Mouse (Mus musculus) embryonic facial prominence, embryonic 15.5 days (tissue): ENCODE measurements around the gene Pmel. TPM values are rescaled to one million over a fixed set of nuclear protein-coding genes. Genes with fewer than 3 reads are reported as not detected.

Experiments used
- ATAC-seq: fragments of 200-750 bp; cut with Nextera tagmentation; 2 replicates; pipeline ENCODE4 v1.8.0; 2017; ENCODE audit warnings: low read depth, moderate TSS enrichment; ENCODE audit not compliant: insufficient number of reproducible peaks, low FRiP score, low TSS enrichment
- H3K27ac ChIP-seq: fragments of 300-500 bp; sonication (generic); replicated peaks from 2 replicates; pipeline ENCODE4 v1.5.1; 2015; ENCODE audit warnings: mild to moderate bottlenecking, inconsistent platforms
- H3K27me3 ChIP-seq: fragments of 300-500 bp; sonication (generic); 2 replicates; pipeline ENCODE4 v1.6.1; 2015; ENCODE audit warnings: inconsistent platforms
- H3K36me3 ChIP-seq: fragments of 300-500 bp; sonication (generic); 2 replicates; pipeline ENCODE4 v1.6.1; 2015; ENCODE audit warnings: mild to moderate bottlenecking, inconsistent platforms
- H3K4me1 ChIP-seq: fragments of 300-500 bp; sonication (generic); 2 replicates; pipeline ENCODE4 v1.6.1; 2015; ENCODE audit warnings: inconsistent platforms
- H3K4me2 ChIP-seq: fragments of 300-500 bp; sonication (generic); replicated peaks from 2 replicates; pipeline ENCODE4 v1.6.1; 2015; ENCODE audit warnings: mild to moderate bottlenecking, inconsistent platforms
- H3K4me3 ChIP-seq: fragments of 300-500 bp; sonication (generic); replicated peaks from 2 replicates; pipeline ENCODE4 v1.5.1; 2015; ENCODE audit warnings: mild to moderate bottlenecking, inconsistent platforms
- H3K9ac ChIP-seq: fragments of 300-500 bp; sonication (generic); 2 replicates; pipeline ENCODE4 v1.6.1; 2015; ENCODE audit warnings: inconsistent platforms
- H3K9me3 ChIP-seq: fragments of 300-500 bp; sonication (generic); replicated peaks from 2 replicates; pipeline ENCODE4 v1.6.1; 2016; ENCODE audit warnings: inconsistent platforms
- WGBS: fragments of 180-500 bp; shearing (Covaris S2); methylation state at CpG from one replicate; pipeline ENCODE4 v1.1.7; 2015; 5-methylcytosine and 5-hydroxymethylcytosine counted together
- polyA plus RNA-seq: library from polyadenylated mRNA; unstranded; fragments of >200 nt; fragmentation: Nextera tagmentation; extraction: Ambion mirVana; gene quantifications from 2 replicates; pipeline ENCODE4 v1.2.1, GENCODE M21; 2015

The Pmel gene
- polyA plus RNA-seq, 1 experiment from 2014 or later: 27.2 TPM

DNA sequence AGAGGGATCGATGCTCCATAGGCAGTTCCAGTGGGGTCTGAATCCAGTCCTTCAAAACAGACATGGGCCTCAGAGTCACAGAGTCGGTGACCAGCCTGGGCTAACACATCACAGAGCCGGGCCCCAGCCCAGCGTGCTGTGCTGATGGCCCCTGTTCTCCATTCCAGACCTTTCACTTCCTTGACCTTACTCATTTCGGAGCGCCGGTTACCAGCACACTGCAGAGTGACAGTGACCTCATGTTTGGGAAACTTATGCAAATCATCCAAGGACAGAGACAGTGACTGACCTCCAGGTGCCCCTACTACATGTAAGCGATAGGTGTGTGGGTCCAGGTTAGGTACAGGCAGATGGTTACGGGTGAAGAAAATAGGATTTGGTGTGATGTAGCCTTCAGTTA, 32.8 kb upstream of the Pmel start:
- Histone ChIP-seq H3K4me3 (no peak overlapping the region), H3K9ac (no peak overlapping the region), H3K4me2 (no peak overlapping the region), H3K27me3 (no peaks in the 10 kb centered on the region), H3K27ac (no peak overlapping the region), H3K4me1 (peaks cover 16% of the 10 kb centered on the region), H3K36me3 (peaks cover 14% of the 10 kb centered on the region; the same call in 1 of the 2 replicates), H3K9me3 (no peaks in the 10 kb centered on the region)
- 91% methylated on average over 9 of the region's 9 CpGs for WGBS
- no peak for ATAC-seq

DNA sequence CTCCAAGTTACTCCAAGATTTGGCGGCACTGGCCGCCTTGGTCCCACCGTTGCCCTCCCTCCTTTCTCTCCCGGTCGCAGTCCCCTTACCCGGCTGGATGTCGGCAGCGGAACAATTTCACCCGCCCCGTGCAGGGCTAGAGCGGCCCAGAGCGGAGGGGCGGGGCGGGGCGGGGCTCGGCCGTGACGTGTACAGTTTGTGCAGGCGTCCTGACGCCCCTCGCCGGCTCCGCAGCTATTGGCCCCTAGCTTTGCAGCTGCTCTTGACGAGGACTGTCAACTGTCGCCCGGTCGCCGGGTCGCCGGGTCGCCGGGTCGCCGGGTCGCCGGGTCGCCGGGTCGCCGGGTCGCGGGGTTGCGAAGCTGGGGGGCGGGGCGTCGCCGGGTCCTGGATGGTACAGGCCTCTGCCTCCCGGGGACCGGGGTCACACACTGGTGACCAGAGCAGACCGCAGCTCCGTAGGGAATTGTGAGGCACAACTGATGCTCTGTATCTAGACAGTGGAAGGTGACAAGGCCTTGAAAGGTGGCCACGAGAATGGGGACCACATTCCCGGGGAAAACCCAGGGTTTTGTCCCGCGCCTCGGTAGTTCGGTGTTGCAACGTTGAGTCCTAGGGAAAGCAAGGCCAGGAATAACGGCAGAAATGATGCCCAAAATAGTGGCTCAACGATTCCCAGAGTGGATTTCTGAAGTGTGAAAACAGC, 30.1 kb upstream of the Pmel start, which contains the start of gene Suox:
Gene Suox, minus strand, starts transcription at position 311 of the 706 bp plus-strand sequence.
- peaks cover 14% of the 10 kb centered on the region; the same call in 1 of the 2 replicates for H3K36me3 ChIP-seq
- peak within 1 kb of the TSS; percentile 81 for H3K4me2 ChIP-seq
- peak within 1 kb of the TSS; percentile 58 for H3K27ac ChIP-seq
- WGBS: 1% methylated on average over 60 of the region's 60 CpGs
- H3K9me3 ChIP-seq: no peaks in the 10 kb centered on the region
- H3K9ac ChIP-seq: peak within 1 kb of the TSS; percentile 37
- peak within 1 kb of the TSS; percentile 64 for H3K4me3 ChIP-seq
- peaks cover 11% of the 10 kb centered on the region for H3K4me1 ChIP-seq
- peak; percentile 93 for ATAC-seq
- H3K27me3 ChIP-seq: no peaks in the 10 kb centered on the region

DNA sequence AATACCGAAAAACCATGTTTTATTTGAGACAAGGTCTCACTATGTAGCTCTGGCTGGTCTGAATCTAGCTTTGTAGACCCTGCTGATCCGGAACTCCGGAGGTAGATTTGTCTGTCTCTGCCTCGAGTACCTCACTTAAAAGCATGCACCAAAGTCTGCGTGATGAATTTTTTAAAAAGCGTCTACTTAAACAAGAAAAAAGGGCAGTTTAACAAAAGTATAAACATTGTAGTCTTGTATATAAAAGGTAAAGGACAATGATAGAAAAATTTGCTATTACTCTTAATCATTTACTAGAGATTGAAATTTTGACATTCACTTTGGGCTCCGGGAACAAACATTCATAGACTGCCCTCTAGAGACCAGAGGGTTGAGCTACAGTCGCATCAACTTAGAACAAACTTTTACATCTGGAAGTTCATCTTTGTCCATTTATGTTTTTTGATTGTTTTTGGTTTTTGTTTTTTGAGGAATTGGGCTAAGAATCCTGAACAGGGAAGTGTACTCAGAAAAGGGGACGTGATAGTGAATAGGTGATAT, 29.5 kb upstream of the Pmel start:
- peaks cover 11% of the 10 kb centered on the region for H3K4me1 ChIP-seq
- peaks cover 19% of the 10 kb centered on the region for H3K36me3 ChIP-seq
- H3K9ac ChIP-seq: peak overlapping the region; percentile 37; the same call in 1 of the 2 replicates
- no peaks in the 10 kb centered on the region for H3K9me3 ChIP-seq
- ATAC-seq: no peak
- no peaks in the 10 kb centered on the region for H3K27me3 ChIP-seq
- peak overlapping the region; percentile 64 for H3K4me3 ChIP-seq
- H3K4me2 ChIP-seq: peak overlapping the region; percentile 81
- peak overlapping the region; percentile 58 for H3K27ac ChIP-seq
- WGBS: under 1% methylated on average over 9 of the region's 9 CpGs

DNA sequence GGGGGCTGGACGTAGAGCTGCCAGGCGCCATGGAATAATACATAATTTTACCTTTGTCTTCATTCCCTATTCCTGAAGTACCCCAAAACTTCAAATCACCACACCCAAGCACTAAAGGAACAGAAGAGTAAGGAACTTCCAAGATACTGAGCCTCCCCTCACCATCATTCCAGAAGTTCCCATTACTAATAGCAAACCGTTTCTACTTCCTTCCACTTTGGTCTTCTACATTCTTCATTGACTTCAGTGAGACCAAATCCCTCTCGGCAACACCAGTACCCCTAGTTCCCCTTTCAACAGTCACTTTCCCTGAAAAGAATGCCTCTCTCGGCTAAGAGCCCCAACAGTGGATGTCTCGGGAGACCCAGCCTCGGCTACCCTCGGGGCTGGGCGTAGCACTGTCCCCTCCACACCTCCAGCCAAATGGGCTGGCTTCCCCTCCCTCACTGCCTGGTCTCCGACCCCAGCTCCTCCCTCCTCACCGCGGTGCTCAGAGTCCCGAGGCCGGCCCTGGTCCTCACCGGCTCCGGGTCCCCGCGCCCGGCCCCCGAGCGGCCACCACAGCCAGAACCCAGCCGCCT, 8.5 kb upstream of the Pmel start:
- H3K27me3 ChIP-seq: no peaks in the 10 kb centered on the region
- ATAC-seq: no peak
- H3K4me1 ChIP-seq: peaks cover 12% of the 10 kb centered on the region; the same call in 1 of the 2 replicates
- H3K36me3 ChIP-seq: peaks cover 27% of the 10 kb centered on the region
- peak overlapping the region; percentile 86 for H3K9ac ChIP-seq
- under 1% methylated on average over 22 of the region's 22 CpGs for WGBS
- H3K27ac ChIP-seq: peak overlapping the region; percentile 98
- peak overlapping the region; percentile 95 for H3K4me3 ChIP-seq
- H3K4me2 ChIP-seq: peak overlapping the region; percentile 57
- H3K9me3 ChIP-seq: no peaks in the 10 kb centered on the region

DNA sequence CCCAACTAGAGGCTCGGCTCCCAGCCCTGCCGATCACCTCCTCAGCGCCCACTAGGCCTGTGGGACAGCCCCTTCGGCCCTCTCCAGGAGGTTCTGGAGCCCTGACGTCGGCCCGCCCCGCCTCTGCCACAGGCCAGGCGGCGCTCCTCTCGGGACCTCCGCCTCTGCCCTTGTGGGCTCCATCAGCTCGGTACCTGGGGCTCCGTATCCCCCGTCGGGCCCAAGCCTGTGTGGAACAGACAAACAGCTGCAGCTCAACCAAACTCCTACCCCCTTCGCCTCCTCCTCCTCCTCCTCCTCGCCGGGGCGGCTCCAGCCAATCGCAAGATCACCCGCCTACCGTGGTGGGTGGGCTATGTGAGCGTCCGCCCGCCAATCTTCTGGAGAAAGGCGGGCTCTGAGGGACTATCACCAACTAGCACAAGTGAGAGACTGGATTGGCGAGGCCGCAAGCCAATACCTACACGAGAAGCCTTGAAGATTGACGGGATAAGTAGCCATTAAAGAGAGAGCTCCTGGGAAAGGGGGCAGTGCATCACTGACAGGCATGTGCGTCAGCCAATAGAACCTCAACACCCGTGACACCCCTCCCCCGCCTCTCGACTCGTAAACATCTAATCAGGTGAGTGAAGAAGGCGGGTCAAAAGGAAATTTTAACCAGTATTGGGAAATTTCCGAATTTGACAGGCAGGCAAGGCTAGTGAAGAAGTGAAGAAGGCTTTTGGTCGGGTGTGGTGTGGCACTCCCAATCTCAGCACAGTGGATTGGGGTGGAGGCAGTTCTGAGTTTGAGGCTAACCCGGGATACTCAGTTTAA, 7.8 kb upstream of the Pmel start, which contains the start of gene Rab5b:
Gene Rab5b, minus strand, starts transcription at position 273 of the 816 bp plus-strand sequence.
- H3K4me2 ChIP-seq: peak within 1 kb of the TSS; percentile 69
- H3K4me3 ChIP-seq: peak within 1 kb of the TSS; percentile 95
- H3K36me3 ChIP-seq: peaks cover 34% of the 10 kb centered on the region
- H3K4me1 ChIP-seq: peaks cover 12% of the 10 kb centered on the region; the same call in 1 of the 2 replicates
- peak within 1 kb of the TSS; percentile 86 for H3K9ac ChIP-seq
- ATAC-seq: peak; percentile 99
- peak within 1 kb of the TSS; percentile 98 for H3K27ac ChIP-seq
- no peaks in the 10 kb centered on the region for H3K27me3 ChIP-seq
- 1% methylated on average over 40 of the region's 40 CpGs for WGBS
- H3K9me3 ChIP-seq: no peaks in the 10 kb centered on the region

DNA sequence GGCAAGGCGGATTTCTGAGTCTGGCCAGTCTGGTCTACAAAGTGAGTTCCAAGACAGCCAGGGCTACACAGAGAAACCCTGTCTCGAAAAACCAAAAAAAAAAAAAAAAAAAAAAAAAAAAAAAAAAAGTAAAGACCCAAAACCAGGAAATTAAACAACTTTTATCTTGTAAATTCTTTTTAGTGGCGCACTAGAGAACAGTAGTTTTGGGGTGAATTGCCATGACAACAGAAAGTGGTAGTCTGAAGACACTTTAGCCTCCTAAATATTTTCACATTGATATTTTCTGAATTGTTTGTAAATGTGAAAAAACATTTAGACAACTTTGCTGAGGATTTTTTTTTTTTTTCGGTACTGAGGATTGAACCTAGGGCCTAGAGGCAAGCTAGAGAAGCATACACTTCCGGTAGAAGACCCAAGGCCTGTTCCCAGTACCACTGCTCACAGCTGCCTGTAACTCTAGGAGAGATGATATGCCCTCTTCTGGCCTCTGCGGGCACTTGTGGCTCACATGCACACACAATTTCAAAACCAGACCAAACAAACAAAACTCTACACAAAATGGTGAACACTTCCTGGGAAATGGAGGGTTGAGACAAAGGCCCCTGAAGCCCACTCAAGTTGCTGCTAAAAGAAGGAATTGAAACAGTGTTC, 6.8 kb upstream of the Pmel start:
- Histone ChIP-seq H3K27me3 (no peaks in the 10 kb centered on the region), H3K9ac (no peak overlapping the region), H3K4me2 (peak overlapping the region; percentile 69), H3K36me3 (peaks cover 41% of the 10 kb centered on the region), H3K4me3 (peak overlapping the region; percentile 95), H3K9me3 (no peaks in the 10 kb centered on the region), H3K4me1 (peaks cover 13% of the 10 kb centered on the region; the same call in 1 of the 2 replicates), H3K27ac (peak overlapping the region; percentile 82)
- no peak for ATAC-seq
- WGBS: 79% methylated on average over 6 of the region's 6 CpGs

DNA sequence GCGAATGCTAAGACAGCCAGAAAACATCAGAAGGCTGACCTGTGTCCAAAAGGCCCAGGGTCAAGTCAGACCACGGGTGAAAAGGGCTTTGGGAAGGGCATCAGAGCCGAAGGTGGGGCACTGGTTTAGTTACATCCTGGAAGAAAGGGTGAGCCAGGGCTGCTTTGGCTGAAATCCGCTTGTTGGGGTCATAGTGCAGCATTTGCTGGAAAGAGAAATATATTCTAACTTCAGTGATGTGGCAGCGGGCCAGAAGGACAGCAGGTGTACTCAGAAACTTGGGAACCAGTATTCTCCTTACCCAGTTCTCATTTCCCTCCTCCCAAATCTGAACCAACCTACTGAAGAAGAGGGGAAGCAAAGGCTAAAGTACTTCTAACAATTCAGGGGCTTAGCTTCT, 5.0 kb upstream of the Pmel start:
- H3K27me3 ChIP-seq: no peaks in the 10 kb centered on the region
- H3K4me1 ChIP-seq: peaks cover 31% of the 10 kb centered on the region
- H3K4me3 ChIP-seq: no peak overlapping the region
- WGBS: 81% methylated on average over 5 of the region's 5 CpGs
- no peak overlapping the region for H3K9ac ChIP-seq
- H3K36me3 ChIP-seq: peaks cover 50% of the 10 kb centered on the region
- H3K9me3 ChIP-seq: no peaks in the 10 kb centered on the region
- ATAC-seq: no peak
- H3K27ac ChIP-seq: no peak overlapping the region
- no peak overlapping the region for H3K4me2 ChIP-seq

DNA sequence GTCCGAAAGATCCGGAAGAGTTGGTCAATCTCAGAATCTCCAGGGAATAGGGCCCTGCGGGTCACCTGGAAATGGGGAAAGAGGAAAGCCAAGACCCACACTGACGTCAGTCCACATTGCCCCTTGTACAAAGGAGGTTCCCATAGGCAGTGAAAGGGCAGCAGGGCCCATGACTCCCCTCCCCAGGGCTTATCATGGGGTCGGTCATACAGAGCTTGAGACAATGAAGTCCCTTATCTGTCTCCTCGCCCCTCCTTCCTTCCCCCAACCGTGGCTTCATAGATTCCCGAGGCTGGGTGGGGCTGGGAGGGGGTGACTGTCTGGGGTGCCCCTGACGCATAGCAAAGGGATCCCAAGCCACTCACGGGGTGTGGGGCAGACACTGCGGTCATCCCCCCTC, 4.4 kb upstream of the Pmel start:
- H3K4me3 ChIP-seq: no peak overlapping the region
- ATAC-seq: no peak
- H3K4me1 ChIP-seq: peaks cover 30% of the 10 kb centered on the region
- no peak overlapping the region for H3K27ac ChIP-seq
- H3K27me3 ChIP-seq: no peaks in the 10 kb centered on the region
- 68% methylated on average over 11 of the region's 11 CpGs for WGBS
- H3K36me3 ChIP-seq: peaks cover 50% of the 10 kb centered on the region
- H3K9ac ChIP-seq: no peak overlapping the region
- H3K9me3 ChIP-seq: no peaks in the 10 kb centered on the region
- no peak overlapping the region for H3K4me2 ChIP-seq

DNA sequence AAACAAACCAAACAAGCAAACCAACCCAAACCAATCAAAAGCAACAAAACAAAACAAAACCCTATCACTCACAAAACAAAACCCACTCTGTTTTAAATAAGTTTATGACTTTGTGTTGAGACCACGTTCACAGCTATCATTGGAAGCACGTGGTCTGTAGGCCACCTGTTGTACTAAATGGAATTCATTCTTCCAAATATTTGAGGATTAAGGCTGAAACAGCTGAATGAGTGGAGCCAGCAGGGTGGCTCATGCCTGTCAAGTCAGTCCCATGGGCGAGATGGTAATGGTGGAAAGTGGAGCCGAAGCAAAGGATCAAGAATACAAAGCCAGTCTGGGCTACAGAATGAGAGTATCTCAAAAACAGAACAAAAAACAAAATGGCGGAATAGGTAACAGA, 3.3 kb upstream of the Pmel start:
- Histone ChIP-seq H3K9ac (no peak overlapping the region), H3K4me3 (no peak overlapping the region), H3K4me2 (no peak overlapping the region), H3K27me3 (no peaks in the 10 kb centered on the region), H3K4me1 (peaks cover 29% of the 10 kb centered on the region), H3K27ac (no peak overlapping the region), H3K9me3 (no peaks in the 10 kb centered on the region), H3K36me3 (peaks cover 50% of the 10 kb centered on the region)
- 78% methylated on average over 5 of the region's 5 CpGs for WGBS
- ATAC-seq: no peak

DNA sequence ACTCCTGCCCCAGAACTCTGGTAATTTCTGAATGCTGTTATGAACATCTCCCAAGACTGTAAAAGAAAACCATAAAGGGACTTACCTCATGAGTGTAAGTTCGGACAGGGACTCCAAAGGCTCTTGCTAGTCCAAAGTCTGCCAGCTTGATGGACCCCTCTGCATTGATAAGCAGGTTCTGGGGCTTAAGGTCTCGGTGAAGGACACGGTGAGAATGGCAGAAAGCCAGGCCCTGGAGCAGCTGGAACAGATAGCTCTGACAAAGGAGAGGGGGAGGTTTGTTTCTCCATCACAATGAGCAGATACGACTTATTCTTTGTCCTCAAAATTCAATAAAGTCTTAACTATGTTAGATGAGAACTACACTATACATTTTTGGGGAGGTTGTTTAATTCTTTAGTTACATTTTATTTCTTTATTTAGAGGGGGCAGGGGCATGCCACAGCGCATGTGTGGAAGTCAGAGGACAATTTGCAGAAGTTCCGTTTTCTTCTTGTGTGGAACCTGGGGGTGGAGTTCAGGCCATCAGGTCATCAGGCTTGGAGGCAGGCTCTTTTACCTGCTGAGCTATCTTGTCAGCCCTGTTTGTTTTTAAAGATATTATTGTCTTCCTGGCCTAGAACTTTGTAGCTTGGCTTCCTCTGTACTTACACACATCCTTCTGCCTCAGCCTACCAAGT, 1.5 kb upstream of the Pmel start:
- no peak for ATAC-seq
- H3K9ac ChIP-seq: no peak overlapping the region
- WGBS: 82% methylated on average over 6 of the region's 6 CpGs
- H3K4me2 ChIP-seq: no peak overlapping the region
- H3K36me3 ChIP-seq: peaks cover 49% of the 10 kb centered on the region
- no peak overlapping the region for H3K4me3 ChIP-seq
- no peaks in the 10 kb centered on the region for H3K9me3 ChIP-seq
- H3K27me3 ChIP-seq: no peaks in the 10 kb centered on the region
- H3K4me1 ChIP-seq: peaks cover 30% of the 10 kb centered on the region
- no peak overlapping the region for H3K27ac ChIP-seq
